Mouse (Mus musculus): Measurements from ENCODE around the gene Ckmt1.

Gene Ckmt1

DNA sequence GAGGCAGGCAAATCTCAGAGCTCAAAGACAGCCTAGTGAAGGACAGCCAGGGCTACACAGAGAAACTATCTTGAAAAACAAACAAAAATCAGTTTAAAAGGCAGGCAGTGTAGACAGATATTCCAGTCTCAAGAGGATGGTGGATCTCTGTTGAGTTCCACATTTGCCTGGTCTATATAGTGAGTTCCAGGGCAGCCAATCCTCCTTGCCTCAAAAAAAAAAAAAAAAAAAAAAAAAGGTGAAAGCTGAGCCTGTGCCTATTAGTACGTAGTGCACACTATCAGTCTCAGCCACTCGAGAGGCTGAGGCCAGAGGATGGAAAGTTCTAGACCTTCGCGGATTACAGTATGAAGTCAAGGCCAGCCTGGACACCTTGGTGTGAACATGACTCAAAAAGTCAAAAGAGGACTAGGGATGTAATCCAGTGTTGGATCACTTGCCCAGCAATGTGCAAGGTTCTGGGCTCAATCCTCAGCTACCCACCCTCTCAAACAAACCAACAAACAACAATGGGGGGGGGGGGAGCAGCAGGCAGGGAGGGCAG lies 55.4 kb downstream of the Ckmt1 start:
- DNase-seq (ENCODE audit: low read depth, low spot score), result no peak
